Mouse (Mus musculus) kidney, adult 2 months (tissue): ENCODE results near the gene Spryd3.

ENCODE experiments used
- CTCF ChIP-seq: fragments of 200-500 bp; conservative IDR thresholded peaks from 2 replicates; pipeline ENCODE4 v1.5.1; 2011; ENCODE audit warnings: low read depth, mild to moderate bottlenecking, control low read depth, low read length, moderate library complexity, mixed read lengths; ENCODE audit not compliant: insufficient read depth, insufficient read length
- POLR2A ChIP-seq: fragments of 200-500 bp; IDR thresholded peaks from one replicate; pipeline ENCODE4 v1.6.1; 2011; ENCODE audit warnings: low read depth, low read length, control low read depth

DNA sequence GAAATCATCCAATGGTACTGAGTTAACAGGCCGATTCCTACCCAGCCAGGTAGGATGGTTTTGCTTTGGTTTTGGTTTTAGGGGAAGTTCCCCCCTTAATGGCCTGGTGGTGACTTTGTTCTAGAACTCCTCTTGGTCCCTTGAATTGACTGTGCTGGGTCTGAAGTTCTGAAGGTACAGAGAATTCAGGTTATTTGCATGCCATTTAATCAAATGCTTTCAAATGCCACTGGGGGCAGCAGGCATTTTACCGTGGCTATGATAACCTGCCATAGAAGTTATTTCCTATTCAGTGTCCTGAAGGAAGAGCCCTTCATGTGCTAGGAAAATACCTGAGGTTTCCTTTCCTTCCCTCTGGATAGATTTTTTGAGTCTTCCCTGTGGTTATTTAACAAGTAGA is 55.6 kb downstream of the Spryd3 start:
- no peak for TF ChIP-seq CTCF
- no peak for TF ChIP-seq POLR2A
